Mouse (Mus musculus) midbrain, embryonic 13.5 days (tissue): Measurements from ENCODE around the gene Acvrl1. TPM values are rescaled to one million over a fixed set of nuclear protein-coding genes. Genes with fewer than 3 reads are reported as not detected.

Experiments
- ATAC-seq: fragments of 200-750 bp; cut with Nextera tagmentation; 2 replicates; pipeline ENCODE4 v1.8.0; 2017; ENCODE audit warnings: mild to moderate bottlenecking, moderate TSS enrichment, moderate library complexity
- H3K27ac ChIP-seq: fragments of 300-500 bp; sonication (generic); 2 replicates; pipeline ENCODE4 v1.5.1; 2015; ENCODE audit warnings: inconsistent platforms, mild to moderate bottlenecking, moderate library complexity
- H3K27me3 ChIP-seq: fragments of 300-500 bp; sonication (generic); 2 replicates; pipeline ENCODE4 v1.6.1; 2015; ENCODE audit warnings: mild to moderate bottlenecking, inconsistent platforms
- H3K36me3 ChIP-seq: fragments of 300-500 bp; sonication (generic); 2 replicates; pipeline ENCODE4 v1.6.1; 2015; ENCODE audit warnings: mild to moderate bottlenecking, inconsistent platforms
- H3K4me1 ChIP-seq: fragments of 300-500 bp; sonication (generic); replicated peaks from 2 replicates; pipeline ENCODE4 v1.6.1; 2015; ENCODE audit warnings: inconsistent platforms
- H3K4me2 ChIP-seq: fragments of 300-500 bp; sonication (generic); replicated peaks from 2 replicates; pipeline ENCODE4 v1.6.1; 2015; ENCODE audit warnings: moderate library complexity, mild to moderate bottlenecking, inconsistent platforms
- H3K4me3 ChIP-seq: fragments of 300-500 bp; sonication (generic); replicated peaks from 2 replicates; pipeline ENCODE4 v1.5.1; 2015; ENCODE audit warnings: mild to moderate bottlenecking, inconsistent platforms
- H3K9ac ChIP-seq: fragments of 300-500 bp; sonication (generic); replicated peaks from 2 replicates; pipeline ENCODE4 v1.6.1; 2015; ENCODE audit warnings: mild to moderate bottlenecking, inconsistent platforms
- H3K9me3 ChIP-seq: fragments of 300-500 bp; sonication (generic); 2 replicates; pipeline ENCODE4 v1.6.1; 2016; ENCODE audit warnings: mild to moderate bottlenecking, inconsistent platforms
- WGBS: fragments of 180-500 bp; shearing (Covaris S2); methylation state at CpG from one replicate; pipeline ENCODE4 v1.1.7; 2015; 5-methylcytosine and 5-hydroxymethylcytosine counted together
- polyA plus RNA-seq: library from polyadenylated mRNA; unstranded; fragments of >200 nt; fragmentation: Nextera tagmentation; extraction: Ambion mirVana; gene quantifications from 2 replicates; pipeline ENCODE4 v1.2.1, GENCODE M21; 2015

Acvrl1 gene
- polyA plus RNA-seq, 1 experiment from 2014 or later = 5.5 TPM

DNA sequence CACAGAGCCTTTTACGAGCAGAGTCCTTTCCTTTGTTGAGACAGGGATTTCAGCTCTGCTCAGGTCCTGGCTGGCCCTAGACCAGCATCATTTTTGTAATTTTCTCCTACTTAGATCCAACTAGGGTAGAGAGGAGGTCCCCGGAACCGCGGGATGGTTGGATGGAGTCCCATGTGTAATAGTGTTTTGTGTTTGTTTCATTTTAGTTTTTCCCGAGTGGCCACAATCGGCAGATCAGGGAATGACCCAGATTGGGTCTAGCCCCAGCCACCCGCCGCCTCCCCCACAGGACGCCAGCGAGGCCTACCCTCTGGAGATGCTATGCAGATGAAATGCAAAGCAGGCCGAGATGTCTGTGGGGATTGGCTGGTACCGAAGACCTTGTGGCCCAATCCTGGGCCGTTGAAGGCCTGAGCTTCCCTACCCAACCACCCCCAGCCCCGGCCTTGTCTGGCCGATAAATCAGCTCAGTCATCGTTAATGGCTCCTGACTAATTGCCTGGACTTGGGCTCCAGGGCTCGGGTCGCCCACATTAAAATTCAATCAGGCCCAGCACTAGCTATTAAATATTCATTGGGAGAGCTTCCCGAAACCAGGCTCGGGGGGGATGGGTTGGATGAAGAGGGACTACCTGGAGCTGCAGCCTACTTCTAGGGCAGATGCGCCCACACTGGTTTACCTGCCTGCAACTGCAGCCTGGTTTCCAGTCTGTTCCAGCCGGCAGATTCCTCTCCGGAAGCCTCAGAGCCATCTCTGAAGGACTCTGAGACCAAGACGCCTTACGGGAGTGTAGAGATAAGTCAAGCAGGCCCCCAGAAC is 35.3 kb upstream of the Acvrl1 start:
- H3K9me3 ChIP-seq = no peaks in the 10 kb centered on the region
- H3K4me2 ChIP-seq = peak overlapping the region; percentile 41
- peak overlapping the region; percentile 82 for H3K27ac ChIP-seq
- H3K9ac ChIP-seq = 0 out of 2 replicates have a peak overlapping the region, but pooled peaks have one; percentile 20
- no peaks in the 10 kb centered on the region for H3K36me3 ChIP-seq
- peak; percentile 92 for ATAC-seq
- H3K4me3 ChIP-seq = peak overlapping the region; percentile 11; the same call in 1 of the 2 replicates
- WGBS = 6% methylated on average over 25 of the region's 25 CpGs
- peaks cover 43% of the 10 kb centered on the region for H3K4me1 ChIP-seq
- no peaks in the 10 kb centered on the region for H3K27me3 ChIP-seq

DNA sequence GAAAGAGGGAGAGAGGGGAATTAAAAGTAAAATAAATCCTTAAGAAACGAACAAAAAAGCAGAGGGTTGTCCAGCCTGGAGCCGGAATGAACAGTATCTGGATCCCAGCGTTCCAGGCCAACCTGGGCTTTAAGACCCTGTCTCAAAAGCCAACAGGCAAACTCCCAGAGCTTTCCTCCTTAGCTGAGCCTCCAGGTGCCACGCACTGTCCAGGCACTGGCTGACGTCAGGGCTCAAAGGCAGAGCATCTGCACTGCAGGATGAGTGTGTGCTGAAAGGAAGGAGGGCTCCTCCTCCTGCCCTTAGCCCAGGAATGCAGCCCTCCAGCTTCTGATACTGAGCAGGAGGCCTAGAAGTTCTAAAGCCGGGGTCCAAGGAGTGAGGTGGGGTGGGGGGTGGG is 34.3 kb upstream of the Acvrl1 start:
- H3K9ac ChIP-seq = no peak overlapping the region
- ATAC-seq = no peak
- no peak overlapping the region for H3K4me3 ChIP-seq
- WGBS = 36% methylated on average over 6 of the region's 6 CpGs
- H3K9me3 ChIP-seq = no peaks in the 10 kb centered on the region
- H3K27ac ChIP-seq = no peak overlapping the region
- no peaks in the 10 kb centered on the region for H3K27me3 ChIP-seq
- no peaks in the 10 kb centered on the region for H3K36me3 ChIP-seq
- H3K4me2 ChIP-seq = no peak overlapping the region
- peaks cover 46% of the 10 kb centered on the region for H3K4me1 ChIP-seq

DNA sequence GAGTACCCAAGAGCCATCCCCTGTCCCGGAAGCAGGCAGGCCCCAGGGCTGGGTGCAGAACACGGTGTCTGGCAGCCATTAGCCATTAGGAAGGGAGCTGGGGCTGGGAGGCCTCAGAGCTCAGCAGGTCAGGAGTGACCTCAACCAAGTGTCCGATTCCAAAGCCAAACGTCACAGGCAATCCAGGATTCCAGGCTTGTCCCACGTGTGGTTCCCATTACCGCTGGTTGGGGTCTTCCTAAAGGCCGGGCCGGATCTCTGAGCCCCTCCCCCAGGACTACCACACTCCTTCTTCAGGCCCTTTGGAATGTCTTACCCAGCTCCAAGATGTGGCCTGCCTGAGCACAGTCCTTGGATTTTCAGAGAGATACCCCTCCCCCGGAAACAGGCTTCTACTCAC is 33.3 kb upstream of the Acvrl1 start:
- H3K9ac ChIP-seq = no peak overlapping the region
- peaks cover 46% of the 10 kb centered on the region for H3K4me1 ChIP-seq
- H3K4me3 ChIP-seq = no peak overlapping the region
- ATAC-seq = no peak
- H3K36me3 ChIP-seq = no peaks in the 10 kb centered on the region
- 0 out of 2 replicates have a peak, but pooled peaks cover 3% of the 10 kb centered on the region for H3K27me3 ChIP-seq
- WGBS = 58% methylated on average over 9 of the region's 9 CpGs
- H3K9me3 ChIP-seq = no peaks in the 10 kb centered on the region
- H3K4me2 ChIP-seq = no peak overlapping the region
- H3K27ac ChIP-seq = no peak overlapping the region

DNA sequence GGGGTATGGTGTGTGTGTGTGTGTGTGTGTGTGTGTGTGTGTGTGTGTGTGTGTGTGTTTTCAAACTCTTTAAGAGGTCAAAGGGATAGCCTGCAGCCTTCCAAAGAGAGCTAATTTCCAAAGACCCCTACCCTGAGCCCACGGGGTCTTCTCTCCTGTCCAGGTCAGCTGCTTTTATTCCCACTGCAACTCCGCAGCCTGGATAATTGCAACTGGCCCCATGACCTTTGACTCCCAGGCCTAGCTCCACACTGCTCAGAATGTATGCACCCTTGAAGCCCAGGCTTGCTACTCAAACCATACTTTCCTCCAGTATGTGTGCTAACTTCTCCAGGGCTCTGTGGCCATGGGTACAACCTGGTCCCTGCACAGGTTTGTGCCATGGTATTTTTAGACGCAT is 32.9 kb upstream of the Acvrl1 start:
- WGBS = 50% methylated on average over 3 of the region's 3 CpGs

DNA sequence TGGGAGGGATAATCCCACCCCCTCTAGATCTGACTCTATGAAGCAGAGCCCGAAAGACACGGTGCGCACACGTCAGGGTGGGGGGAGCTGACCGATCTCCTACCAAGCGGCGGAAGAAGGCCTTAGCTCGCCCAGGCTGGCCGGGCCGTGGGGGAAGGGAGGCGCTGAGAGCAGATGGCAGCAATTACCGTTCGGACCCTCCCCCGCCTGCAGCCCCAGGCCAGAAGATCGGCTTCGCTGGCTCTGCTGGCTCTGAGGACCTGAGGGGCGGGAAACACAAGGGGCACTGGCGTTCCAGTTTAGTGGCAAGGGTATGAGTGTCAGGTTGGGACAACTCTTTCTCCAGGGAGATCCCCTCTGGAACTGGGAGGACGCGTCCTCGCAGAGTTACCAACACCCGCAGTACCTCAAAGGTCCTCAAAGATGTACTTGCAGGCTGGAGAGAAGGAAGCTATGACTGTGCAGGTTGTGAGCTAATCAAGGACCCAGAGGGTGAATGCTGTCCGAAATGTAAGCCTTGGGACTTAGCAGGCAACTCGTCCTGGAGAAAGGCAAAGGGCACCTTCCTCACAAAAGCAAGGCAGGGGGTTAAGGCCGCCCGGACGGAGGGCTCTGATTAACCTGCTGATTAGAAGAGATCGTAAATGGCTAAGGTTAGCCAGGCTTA is 30.2 kb upstream of the Acvrl1 start:
- Histone ChIP-seq H3K27ac (peak overlapping the region; percentile 72), H3K36me3 (no peaks in the 10 kb centered on the region), H3K27me3 (0 out of 2 replicates have a peak, but pooled peaks cover 3% of the 10 kb centered on the region), H3K4me2 (peak overlapping the region; percentile 38), H3K4me3 (peak overlapping the region; percentile 4; the same call in 1 of the 2 replicates), H3K9me3 (no peaks in the 10 kb centered on the region), H3K9ac (0 out of 2 replicates have a peak overlapping the region, but pooled peaks have one; percentile 41), H3K4me1 (peaks cover 33% of the 10 kb centered on the region)
- 2% methylated on average over 28 of the region's 28 CpGs for WGBS
- peak; percentile 39 for ATAC-seq

More for the DNA sequence above, 32.9 kb upstream of the Acvrl1 start:
- Histone ChIP-seq H3K4me2 (no peak overlapping the region), H3K27me3 (0 out of 2 replicates have a peak, but pooled peaks cover 3% of the 10 kb centered on the region), H3K4me3 (no peak overlapping the region), H3K36me3 (no peaks in the 10 kb centered on the region), H3K27ac (no peak overlapping the region), H3K9ac (no peak overlapping the region), H3K9me3 (no peaks in the 10 kb centered on the region), H3K4me1 (peaks cover 46% of the 10 kb centered on the region)
- no peak for ATAC-seq

DNA sequence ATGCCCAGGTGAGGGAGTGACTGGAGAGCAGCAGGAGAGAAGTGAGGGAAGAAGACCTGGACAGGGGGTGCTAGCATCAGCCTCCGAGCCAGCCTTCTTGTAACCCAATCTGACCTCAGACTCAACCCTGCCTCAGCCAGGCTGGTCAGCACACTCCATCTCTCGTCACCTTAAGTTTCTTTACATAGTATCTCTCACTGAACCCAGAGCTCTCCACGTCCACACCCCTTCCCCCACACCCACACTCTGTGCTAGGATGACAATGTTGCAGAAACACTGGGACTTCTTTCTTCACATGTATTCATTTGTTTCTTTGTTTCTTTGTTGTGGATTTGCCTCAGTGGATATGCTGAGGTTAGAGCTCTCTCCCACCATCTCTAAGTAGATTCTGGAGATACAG is 27.3 kb upstream of the Acvrl1 start:
- 91% methylated on average over 3 of the region's 3 CpGs for WGBS
- H3K9me3 ChIP-seq = no peaks in the 10 kb centered on the region
- H3K27ac ChIP-seq = no peak overlapping the region
- peaks cover 24% of the 10 kb centered on the region for H3K4me1 ChIP-seq
- no peak overlapping the region for H3K4me2 ChIP-seq
- ATAC-seq = no peak
- no peak overlapping the region for H3K4me3 ChIP-seq
- H3K36me3 ChIP-seq = no peaks in the 10 kb centered on the region
- H3K9ac ChIP-seq = no peak overlapping the region
- H3K27me3 ChIP-seq = 0 out of 2 replicates have a peak, but pooled peaks cover 3% of the 10 kb centered on the region

DNA sequence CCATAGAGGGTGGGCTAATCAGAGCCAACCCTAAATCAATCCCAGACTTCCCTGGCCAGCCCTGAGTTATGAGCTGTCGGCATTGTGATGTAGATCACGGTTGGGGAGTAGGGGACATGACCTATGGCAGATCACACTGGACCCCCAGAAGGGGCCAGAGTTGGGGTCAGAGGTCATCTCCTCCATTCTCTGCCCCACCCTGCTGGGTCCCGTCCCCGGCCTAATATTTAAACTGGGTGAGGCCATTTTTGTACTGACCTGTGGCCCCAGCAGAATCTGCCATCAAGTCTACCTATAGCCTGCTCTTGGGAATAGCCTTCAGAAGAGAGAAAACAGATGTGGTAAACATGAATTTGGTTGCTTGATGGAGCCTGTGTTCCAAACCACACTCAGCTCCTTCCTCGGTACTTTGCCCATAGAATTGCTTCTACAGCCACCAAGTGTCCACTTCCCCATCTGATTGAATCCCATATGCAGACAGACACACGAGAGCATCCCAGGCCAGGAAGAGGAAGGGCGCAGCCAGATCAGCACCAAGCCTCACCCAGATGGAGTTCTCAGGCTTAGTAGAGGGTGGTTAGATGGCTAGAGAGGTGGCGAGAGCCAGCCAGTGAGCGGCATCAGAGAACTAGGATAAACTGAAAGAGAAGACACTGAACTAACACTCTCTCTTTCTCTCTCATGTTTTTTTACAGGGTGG is 24.6 kb upstream of the Acvrl1 start:
- ATAC-seq = no peak
- Histone ChIP-seq H3K4me2 (no peak overlapping the region), H3K27me3 (0 out of 2 replicates have a peak, but pooled peaks cover 3% of the 10 kb centered on the region), H3K9me3 (no peaks in the 10 kb centered on the region), H3K36me3 (no peaks in the 10 kb centered on the region), H3K4me3 (no peak overlapping the region), H3K27ac (no peak overlapping the region), H3K4me1 (peaks cover 7% of the 10 kb centered on the region), H3K9ac (no peak overlapping the region)
- 82% methylated on average over 9 of the region's 9 CpGs for WGBS

DNA sequence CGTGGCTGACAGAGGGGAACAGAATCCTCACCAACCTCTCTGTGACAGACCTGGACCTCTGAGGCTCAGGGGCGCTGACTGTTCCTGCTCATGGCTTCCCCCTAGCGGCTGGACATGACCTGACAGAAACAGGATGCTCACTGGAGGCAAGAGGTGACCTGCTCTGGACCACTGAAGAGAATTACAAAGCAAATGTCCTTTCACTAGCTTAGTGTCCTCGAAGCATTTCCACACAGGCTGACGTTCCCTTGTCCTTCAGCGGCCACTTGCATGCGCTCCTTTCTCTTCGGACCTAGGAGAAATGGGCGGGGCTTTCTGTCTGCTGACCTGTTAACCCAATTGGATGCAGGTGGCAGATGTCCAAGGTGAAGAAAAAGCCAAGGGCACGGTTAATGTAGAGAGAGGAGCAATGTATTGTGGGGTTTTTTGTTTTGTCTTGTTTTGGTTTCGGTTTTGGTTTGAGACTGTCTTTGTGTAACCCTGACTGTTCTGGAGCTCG is 22.8 kb upstream of the Acvrl1 start:
- H3K9ac ChIP-seq = no peak overlapping the region
- 0 out of 2 replicates have a peak, but pooled peaks cover 3% of the 10 kb centered on the region for H3K27me3 ChIP-seq
- 0 out of 2 replicates have a peak, but pooled peaks cover 7% of the 10 kb centered on the region for H3K4me1 ChIP-seq
- no peaks in the 10 kb centered on the region for H3K36me3 ChIP-seq
- H3K27ac ChIP-seq = no peak overlapping the region
- no peak overlapping the region for H3K4me3 ChIP-seq
- H3K9me3 ChIP-seq = no peaks in the 10 kb centered on the region
- no peak overlapping the region for H3K4me2 ChIP-seq
- ATAC-seq = peak; percentile 45; the same call in 1 of the 2 replicates
- 16% methylated on average over 12 of the region's 12 CpGs for WGBS

DNA sequence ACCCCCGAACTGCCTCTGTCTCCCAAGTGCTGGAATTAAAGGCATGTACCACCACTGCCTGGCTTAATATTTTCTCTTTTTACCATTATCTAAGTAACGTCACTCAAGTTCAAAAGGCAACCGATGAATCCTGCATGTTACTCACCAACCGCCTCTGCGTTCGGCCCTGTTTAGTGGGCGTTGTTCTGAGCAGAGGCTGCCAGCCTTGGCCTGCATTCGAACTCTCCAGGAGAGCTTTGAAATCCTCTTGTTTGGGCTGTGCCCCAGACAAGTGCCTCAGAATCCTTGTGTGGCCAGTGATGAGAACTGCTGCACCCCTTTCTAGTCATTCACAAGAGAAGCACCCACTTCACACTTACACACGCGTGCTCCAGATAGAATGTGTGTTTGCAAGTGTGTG is 22.3 kb upstream of the Acvrl1 start:
- Histone ChIP-seq H3K4me3 (no peak overlapping the region), H3K4me1 (0 out of 2 replicates have a peak, but pooled peaks cover 7% of the 10 kb centered on the region), H3K36me3 (no peaks in the 10 kb centered on the region), H3K9ac (no peak overlapping the region), H3K27ac (no peak overlapping the region), H3K27me3 (peaks cover 3% of the 10 kb centered on the region; the same call in 1 of the 2 replicates), H3K4me2 (no peak overlapping the region), H3K9me3 (no peaks in the 10 kb centered on the region)
- 87% methylated on average over 10 of the region's 10 CpGs for WGBS
- no peak for ATAC-seq

DNA sequence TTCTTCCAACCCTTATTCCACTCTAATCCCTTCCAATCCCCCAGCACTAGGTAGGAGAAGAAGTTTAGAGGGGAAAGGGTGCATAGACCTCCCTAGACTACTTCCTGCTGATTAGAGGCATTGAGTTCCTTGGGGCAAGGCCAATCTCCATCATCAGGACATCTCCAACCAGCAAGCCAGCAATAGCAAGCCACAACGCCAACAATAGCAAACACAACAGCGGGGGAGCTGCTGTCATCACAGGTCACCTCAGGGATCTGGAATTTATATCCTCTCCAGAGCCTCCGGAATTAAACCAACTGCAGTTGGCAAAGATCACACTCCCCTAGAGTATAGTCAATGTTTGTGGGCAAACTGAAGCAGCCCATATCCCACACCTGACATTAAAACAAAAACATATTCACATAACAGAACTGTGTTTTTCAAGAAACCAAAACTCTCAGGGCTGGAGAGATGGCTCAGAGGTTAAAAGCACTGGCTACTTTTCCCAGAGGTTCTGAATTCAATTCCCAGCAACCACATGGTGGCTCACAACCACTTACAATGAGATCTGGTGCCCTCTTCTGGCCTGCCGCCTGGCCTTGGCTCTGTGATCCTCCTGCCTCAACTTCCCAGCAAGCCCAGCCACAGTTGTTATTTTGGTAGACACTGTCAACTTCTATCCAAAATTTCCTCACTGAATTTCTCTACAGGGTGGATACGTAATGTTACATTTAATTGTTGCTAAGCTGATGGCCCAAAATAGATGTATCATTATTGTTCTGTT is 20.2 kb upstream of the Acvrl1 start:
- H3K27ac ChIP-seq = no peak overlapping the region
- 90% methylated on average over 5 of the region's 5 CpGs for WGBS
- ATAC-seq = no peak

DNA sequence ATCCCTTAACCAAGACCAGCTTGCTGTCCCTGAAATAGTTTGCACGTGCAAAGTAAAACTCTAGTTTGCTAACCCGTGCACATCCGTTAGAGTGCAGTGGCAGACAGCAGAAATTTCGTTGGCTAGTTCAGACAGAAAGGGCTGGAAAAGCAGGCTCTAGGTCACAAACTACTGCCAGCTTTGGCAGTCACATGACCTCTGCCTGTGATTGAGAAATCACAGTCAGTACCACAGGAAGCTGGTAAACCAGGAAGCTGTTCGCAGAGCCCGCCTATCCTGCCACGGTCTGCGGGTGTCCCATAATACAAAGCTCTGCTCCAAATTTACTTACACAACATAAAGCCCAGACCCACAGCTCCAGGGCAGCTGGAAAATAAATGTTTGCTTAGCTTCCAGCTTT is 15.1 kb upstream of the Acvrl1 start:
- no peaks in the 10 kb centered on the region for H3K36me3 ChIP-seq
- no peak overlapping the region for H3K4me2 ChIP-seq
- H3K27ac ChIP-seq = no peak overlapping the region
- 77% methylated on average over 8 of the region's 8 CpGs for WGBS
- H3K9ac ChIP-seq = no peak overlapping the region
- peaks cover 7% of the 10 kb centered on the region; the same call in 1 of the 2 replicates for H3K27me3 ChIP-seq
- ATAC-seq = no peak
- no peak overlapping the region for H3K4me3 ChIP-seq
- H3K9me3 ChIP-seq = no peaks in the 10 kb centered on the region
- H3K4me1 ChIP-seq = no peaks in the 10 kb centered on the region

More for the DNA sequence above, 20.2 kb upstream of the Acvrl1 start:
- peaks cover 7% of the 10 kb centered on the region; the same call in 1 of the 2 replicates for H3K27me3 ChIP-seq
- no peaks in the 10 kb centered on the region for H3K9me3 ChIP-seq
- H3K4me2 ChIP-seq = no peak overlapping the region
- H3K4me1 ChIP-seq = 0 out of 2 replicates have a peak, but pooled peaks cover 7% of the 10 kb centered on the region
- no peak overlapping the region for H3K9ac ChIP-seq
- H3K4me3 ChIP-seq = no peak overlapping the region
- H3K36me3 ChIP-seq = no peaks in the 10 kb centered on the region
